Mouse (Mus musculus) spleen, adult 18-20 months (tissue): ENCODE measurements at regions not wholly inside any gene's neighbourhood (a gene's known extent, or its start where the extent isn't known, plus 50 kb on each side); places are given as distances from the start of the nearest gene placed in this dataset.
A peak's percentile ranks its signal among the peaks of the same experiment; 100 is the strongest.

ENCODE experiments used
- DNase-seq, 2 experiments: peaks; one replicate each; pipeline ENCODE4 v3.0.0; 2022; ENCODE audit warnings: mixed read lengths in 2 of 2

DNA sequence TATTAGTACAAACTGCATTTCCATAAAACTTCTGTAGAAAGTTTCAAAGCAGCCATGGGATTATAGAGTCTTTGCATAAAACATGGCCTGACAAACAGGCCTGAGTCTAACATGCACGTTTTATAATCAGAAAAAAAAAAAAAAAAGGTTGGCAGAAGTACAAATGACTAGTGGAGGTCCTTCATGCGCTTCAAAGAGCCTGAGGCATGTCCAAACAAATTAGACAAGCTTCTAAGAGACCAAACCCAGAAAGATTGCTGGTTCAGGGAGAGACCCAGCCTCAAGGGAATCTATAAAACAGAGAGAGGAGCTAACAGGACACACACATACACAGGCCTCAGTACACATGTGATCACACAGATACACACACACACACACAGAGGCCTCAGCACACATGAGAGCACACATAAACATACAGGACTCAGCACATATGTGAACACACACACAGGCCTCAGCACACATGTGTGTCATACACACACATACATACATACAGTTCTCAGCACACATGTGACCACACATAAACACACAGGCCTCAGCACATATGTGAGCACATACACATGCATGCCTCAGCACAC is 57.0 kb upstream of the Gnaq start:
- no peak for DNase-seq

DNA sequence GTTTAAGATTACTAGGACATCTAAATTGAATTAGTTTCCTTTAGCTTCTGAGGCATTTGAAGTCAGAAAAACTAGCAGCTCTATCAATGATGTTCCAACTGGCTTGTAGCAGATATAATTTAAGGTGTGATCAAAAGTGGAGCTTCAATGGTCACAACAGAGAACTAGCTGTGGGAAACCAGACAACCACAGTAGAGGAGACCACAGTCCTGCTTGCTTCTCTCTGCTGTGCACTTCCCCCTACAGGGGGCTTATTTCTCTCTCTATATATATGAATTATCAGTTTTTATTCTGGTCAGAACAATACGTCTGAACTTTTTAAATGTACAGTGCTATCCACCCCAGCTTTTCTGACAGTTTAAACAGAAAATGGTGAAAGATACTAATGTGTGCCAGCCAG is 57.6 kb upstream of the Gnaq start:
- no peak for DNase-seq

GRCm38 (mm10) chr19:16067314-16067713 is 65.3 kb upstream of the Gnaq start:
- DNase-seq: no peak

GRCm38 (mm10) chr19:16064911-16065310 is 67.7 kb upstream of the Gnaq start:
- DNase-seq: no peak

DNA sequence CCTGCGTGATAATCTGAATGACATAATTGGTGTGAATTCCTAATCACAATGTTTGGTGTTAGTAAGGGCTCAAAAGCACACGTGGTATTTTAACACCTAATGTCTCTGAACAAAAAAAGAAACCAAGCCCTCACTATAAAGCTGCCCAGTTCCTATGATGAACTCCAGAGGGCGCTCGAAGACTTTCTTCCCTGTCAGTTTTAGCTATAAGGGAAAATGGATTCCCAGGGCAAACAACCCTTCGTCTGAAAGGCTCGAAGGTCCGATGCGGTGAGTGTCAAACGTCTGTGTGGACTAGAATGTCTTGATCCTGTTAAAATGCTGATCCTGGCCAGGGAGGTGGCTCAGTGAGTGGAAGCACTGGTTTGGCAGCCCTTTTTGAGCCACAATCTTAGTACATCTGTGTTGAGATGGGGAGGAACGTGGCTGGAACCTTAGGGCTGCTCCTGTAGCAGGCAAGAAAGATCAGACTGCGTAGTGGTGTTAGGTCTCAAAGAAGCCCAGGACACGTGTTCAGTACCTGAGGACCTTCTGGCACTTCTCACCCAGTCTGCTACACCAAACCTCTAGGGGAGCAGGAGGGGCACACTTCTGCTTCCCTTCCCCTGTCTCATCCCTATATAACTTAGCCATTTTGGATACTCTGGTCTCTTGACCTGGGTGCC is 68.6 kb upstream of the Gnaq start:
- DNase-seq: peak; percentile 32 to 71

DNA sequence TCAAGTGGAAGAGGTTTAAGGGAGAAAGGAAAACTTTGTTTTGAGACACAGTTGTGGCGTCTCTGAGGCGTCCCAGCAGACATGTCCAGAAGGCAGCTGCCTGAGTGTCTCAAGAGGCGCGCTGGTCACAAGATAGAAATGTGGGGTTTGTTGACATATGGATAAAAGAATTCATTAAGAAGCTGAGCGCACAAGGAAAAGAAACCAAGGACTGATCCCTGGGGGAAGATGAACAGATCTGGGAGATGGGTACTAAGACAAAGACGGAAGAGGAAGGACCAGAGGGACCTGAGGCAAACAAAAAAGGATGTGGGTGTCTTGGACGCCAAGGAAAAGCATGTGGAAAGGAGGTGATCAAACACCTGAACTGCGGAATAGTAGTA is 69.1 kb upstream of the Gnaq start:
- DNase-seq: no peak

GRCm38 (mm10) chr19:16061821-16062220 is 70.8 kb upstream of the Gnaq start:
- no peak for DNase-seq

GRCm38 (mm10) chr19:16059026-16059425 is 73.6 kb upstream of the Gnaq start:
- no peak for DNase-seq

DNA sequence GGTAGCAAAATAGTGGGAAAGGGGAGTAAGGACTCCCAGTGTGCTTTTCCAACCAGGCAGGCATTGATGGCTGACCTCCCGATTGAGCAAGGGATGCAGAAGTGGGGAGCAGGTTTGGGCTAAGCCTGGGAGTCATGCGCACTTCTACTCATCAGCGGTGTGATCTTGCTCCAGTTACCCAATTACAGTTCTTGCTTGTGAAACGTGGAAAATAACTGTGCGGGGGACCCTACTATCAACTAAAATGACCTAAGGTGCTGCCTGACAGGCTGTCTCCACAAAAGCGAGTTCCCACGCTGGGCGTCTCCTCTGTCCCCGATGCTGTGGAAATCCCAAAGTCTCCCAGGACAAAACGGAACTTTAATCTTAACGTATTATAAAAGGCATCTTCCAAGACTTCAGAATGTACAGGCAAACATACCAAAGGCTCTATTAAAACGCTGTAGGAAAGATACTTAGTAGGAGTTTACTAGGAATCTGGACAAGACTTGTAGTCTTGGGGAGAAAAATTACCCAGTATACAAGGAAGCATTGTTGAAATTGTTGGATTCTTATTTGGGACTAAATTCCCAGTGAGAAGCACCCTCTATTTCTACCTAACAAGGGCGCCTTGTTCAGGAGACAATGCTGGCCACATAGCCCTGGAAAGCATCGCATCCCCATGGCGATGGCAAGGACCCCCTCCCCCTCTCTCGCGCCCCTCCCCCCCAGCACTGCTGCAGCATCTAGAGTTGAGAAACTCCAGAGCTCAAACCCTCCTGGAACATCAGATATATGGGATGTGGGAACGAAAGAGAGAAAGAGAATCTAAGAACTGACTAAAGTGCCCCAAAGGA is 65.6 kb upstream of the Cep78 start:
- DNase-seq: no peak

DNA sequence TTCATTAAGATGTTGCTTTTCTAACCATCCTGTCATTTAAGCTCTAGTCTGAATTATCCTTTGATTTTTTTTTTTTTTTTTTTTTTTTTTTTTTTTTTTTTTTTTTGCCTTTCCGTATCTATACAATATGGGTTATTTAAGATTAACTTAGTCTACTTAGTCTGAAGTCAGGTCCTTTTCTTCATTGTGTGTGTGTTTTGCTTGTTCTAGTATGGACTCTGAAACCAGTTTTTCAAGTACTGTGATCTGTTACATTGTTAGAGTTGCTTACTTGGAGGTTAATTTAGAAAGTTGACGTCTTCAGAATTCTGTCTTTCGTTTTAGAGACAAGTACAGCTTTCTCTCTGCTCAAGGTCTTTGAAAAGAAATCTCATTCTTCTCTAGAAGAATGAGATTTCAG is 64.9 kb upstream of the Cep78 start:
- DNase-seq: no peak

DNA sequence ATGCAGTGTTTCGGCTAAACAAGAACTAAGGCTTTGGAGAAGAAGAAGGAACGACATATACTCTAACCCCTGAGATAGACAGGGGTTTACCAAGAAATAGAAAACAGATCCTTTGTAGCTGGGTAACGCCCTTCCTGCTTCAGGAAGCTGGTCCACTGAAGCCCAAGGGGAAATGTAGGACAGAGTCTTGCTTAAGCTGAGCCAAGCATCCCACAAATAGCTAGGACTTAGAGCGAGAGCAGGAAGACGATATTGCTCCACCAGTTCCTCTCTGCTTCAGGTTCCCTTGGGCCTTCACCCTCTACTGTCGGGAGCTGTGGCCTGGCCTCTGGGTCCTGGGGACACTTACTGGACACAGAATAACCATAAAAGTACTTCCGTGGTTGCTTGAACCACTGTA is 62.2 kb upstream of the Cep78 start:
- no peak for DNase-seq

DNA sequence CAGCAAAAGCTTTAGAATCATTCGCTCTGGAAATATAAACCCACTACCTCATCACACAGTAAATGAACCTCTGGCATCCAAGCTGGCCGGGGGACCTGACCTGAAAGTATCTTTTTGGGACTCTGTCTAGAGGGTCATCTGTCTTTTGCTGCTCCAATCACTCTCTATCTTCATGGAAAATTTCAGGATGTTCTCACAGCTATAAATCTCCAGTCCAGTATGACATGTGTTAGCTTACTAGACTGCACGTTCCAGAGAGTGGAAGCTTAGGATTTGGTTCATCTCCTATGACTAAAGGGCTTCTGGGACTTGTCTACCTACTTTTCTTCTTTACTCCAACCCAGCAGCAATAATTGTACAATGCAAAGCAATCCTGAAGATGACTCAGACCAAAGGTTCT is 60.5 kb upstream of the Cep78 start:
- DNase-seq: no peak

GRCm38 (mm10) chr19:16044169-16044568 is 59.4 kb upstream of the Cep78 start:
- DNase-seq: no peak

DNA sequence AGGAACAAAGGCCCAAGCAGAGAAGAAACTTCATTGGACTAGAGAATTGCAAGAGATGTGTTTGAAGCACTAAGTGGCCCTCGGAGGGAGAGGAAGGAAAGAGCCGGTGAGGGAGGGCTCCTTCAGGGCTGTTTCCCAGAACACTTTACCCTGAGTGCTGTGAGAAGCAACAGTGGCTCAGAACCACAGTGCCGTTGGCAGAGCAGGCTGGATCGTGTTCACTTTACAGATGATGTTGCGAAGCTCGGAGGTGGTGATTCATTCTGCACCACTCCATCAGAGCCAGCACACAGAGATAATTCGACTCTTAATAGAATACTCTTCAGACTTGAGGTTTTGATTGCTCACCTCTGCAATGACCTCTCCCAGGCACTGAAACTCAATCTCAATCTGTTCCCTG is 58.2 kb upstream of the Cep78 start:
- no peak for DNase-seq

GRCm38 (mm10) chr19:16041891-16042290 is 57.1 kb upstream of the Cep78 start:
- no peak for DNase-seq

- DNase-seq: no peak
These were observed 53.0 kb upstream of the Cep78 start for GRCm38 (mm10) chr19:16037806-16038205.
